8 mouse cellular contexts compared by ENCODE assay signal in the genomic region with DNA sequence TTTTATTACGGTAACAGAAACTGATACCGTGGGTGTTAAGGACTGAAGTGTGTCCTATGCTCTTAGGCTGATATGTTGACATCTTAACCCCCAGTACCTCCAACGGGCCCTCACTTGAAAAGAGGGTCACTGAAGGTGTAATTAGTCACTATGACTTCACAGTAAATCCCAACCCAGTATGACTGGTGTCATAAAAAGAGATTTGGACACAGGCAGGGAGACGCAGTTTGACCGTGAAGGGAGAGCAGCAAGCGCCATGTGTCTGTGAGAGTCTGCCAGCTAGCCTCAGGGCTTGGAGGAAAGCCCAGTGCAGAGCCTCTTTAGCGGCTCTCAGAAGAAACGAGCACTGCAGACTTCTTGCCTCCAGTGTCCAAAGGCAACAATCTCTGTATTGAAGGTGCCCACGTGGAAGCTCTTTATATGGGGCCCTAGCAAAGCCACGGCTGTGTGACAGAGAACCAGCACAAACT.
A peak's percentile ranks its signal among the peaks of the same experiment; 100 is the strongest.
DNase-seq lines count a peak whose midpoint lies in the region; ATAC-seq lines count a peak whose summit lies in the region.

No protein-coding gene starts in this region.

- whole genome bisulfite sequencing in limb, embryonic 11.5 days: 48% methylated on average over 10 of the region's 10 CpGs
- WGBS in limb, embryonic 10.5 days: 67% methylated on average over 10 of the region's 10 CpGs
- 50% methylated on average over 10 of the region's 10 CpGs for WGBS in hindbrain, embryonic 13.5 days
- 20% methylated on average over 10 of the region's 10 CpGs for WGBS in limb, embryonic 13.5 days

- H3K4me3 ChIP-seq in limb, embryonic 11.5 days (ENCODE audit: low read depth, low read length): no peak overlapping the region
- no peak overlapping the region for H3K4me3 ChIP-seq in limb, embryonic 10.5 days
- H3K4me3 ChIP-seq in hindbrain, embryonic 13.5 days: no peak overlapping the region
- H3K4me3 ChIP-seq in limb, embryonic 13.5 days: 0 out of 2 replicates have a peak overlapping the region, but pooled peaks have one; percentile 1

- no peaks in the 10 kb centered on the region for H3K36me3 ChIP-seq in limb, embryonic 11.5 days (ENCODE audit: control insufficient read depth, insufficient read depth, low read length)
- H3K36me3 ChIP-seq in limb, embryonic 10.5 days: no peaks in the 10 kb centered on the region
- no peaks in the 10 kb centered on the region for H3K36me3 ChIP-seq in hindbrain, embryonic 13.5 days
- no peaks in the 10 kb centered on the region for H3K36me3 ChIP-seq in limb, embryonic 13.5 days

- peak; percentile 25 for DNase-seq in limb, embryonic 11.5 days (ENCODE audit: low spot score)
- no peak for DNase-seq in limb, embryonic 10.5 days (ENCODE audit: low spot score)
- peak; percentile 82 for DNase-seq in cerebellum, adult 11 months
- peak; percentile 68 for DNase-seq in gastrocnemius, adult 18-20 months (ENCODE audit: low spot score)
- peak; percentile 33 for DNase-seq in right cerebral cortex, postnatal 14 days
- DNase-seq in spleen, postnatal 14 days (ENCODE audit: low spot score in 2 of 2): no peak

- H3K9ac ChIP-seq in limb, embryonic 11.5 days (ENCODE audit: low read length): no peak overlapping the region
- no peak overlapping the region for H3K9ac ChIP-seq in hindbrain, embryonic 13.5 days
- 0 out of 2 replicates have a peak overlapping the region, but pooled peaks have one; percentile 8 for H3K9ac ChIP-seq in limb, embryonic 13.5 days

- H3K27ac ChIP-seq in limb, embryonic 11.5 days (replicated peaks; ENCODE audit: low read depth, low read length): no peak overlapping the region
- H3K27ac ChIP-seq in limb, embryonic 10.5 days: no peak overlapping the region
- peak overlapping the region; percentile 31; the same call in 1 of the 2 replicates for H3K27ac ChIP-seq in hindbrain, embryonic 13.5 days
- H3K27ac ChIP-seq in limb, embryonic 13.5 days: peak overlapping the region; percentile 69; the same call in 1 of the 2 replicates

- no peak overlapping the region for H3K4me2 ChIP-seq in limb, embryonic 11.5 days (ENCODE audit: low read depth, severe bottlenecking)
- H3K4me2 ChIP-seq in hindbrain, embryonic 13.5 days: 0 out of 2 replicates have a peak overlapping the region, but pooled peaks have one; percentile 5
- H3K4me2 ChIP-seq in limb, embryonic 13.5 days (replicated peaks): peak overlapping the region; percentile 47

- no peak for ATAC-seq in limb, embryonic 11.5 days (ENCODE audit: insufficient number of reproducible peaks, low FRiP score, low TSS enrichment, low read depth)
- ATAC-seq in hindbrain, embryonic 13.5 days (ENCODE audit: low FRiP score): peak; percentile 60
- peak; percentile 74 for ATAC-seq in limb, embryonic 13.5 days (ENCODE audit: low FRiP score, low read depth)

- no peaks in the 10 kb centered on the region for H3K27me3 ChIP-seq in limb, embryonic 11.5 days (ENCODE audit: control insufficient read depth, insufficient read depth, low read length)
- no peaks in the 10 kb centered on the region for H3K27me3 ChIP-seq in limb, embryonic 10.5 days (ENCODE audit: low read depth, poor library complexity, severe bottlenecking)
- no peaks in the 10 kb centered on the region for H3K27me3 ChIP-seq in hindbrain, embryonic 13.5 days
- H3K27me3 ChIP-seq in limb, embryonic 13.5 days: peaks cover 4% of the 10 kb centered on the region; the same call in 1 of the 2 replicates

- H3K9me3 ChIP-seq in limb, embryonic 11.5 days (ENCODE audit: control insufficient read depth, low read length): no peaks in the 10 kb centered on the region
- H3K9me3 ChIP-seq in limb, embryonic 10.5 days (replicated peaks): no peaks in the 10 kb centered on the region
- no peaks in the 10 kb centered on the region for H3K9me3 ChIP-seq in hindbrain, embryonic 13.5 days
- no peaks in the 10 kb centered on the region for H3K9me3 ChIP-seq in limb, embryonic 13.5 days

- H3K4me1 ChIP-seq in limb, embryonic 11.5 days (ENCODE audit: control insufficient read depth, insufficient read depth, low read length): 0 out of 2 replicates have a peak, but pooled peaks cover 6% of the 10 kb centered on the region
- peaks cover 17% of the 10 kb centered on the region for H3K4me1 ChIP-seq in limb, embryonic 10.5 days
- H3K4me1 ChIP-seq in hindbrain, embryonic 13.5 days (replicated peaks): peaks cover 19% of the 10 kb centered on the region
- peaks cover 26% of the 10 kb centered on the region for H3K4me1 ChIP-seq in limb, embryonic 13.5 days

Comparison
In these comparisons a context has a peak if more than half of its experiments do, and no peak if none do; other contexts are left out.
1. DNase-seq: peak in limb, embryonic 11.5 days (single experiment), cerebellum, adult 11 months (single experiment), gastrocnemius, adult 18-20 months (single experiment) and right cerebral cortex, postnatal 14 days (single experiment); none in limb, embryonic 10.5 days (single experiment) and spleen, postnatal 14 days (0 of 2).
2. H3K27ac ChIP-seq: peak in hindbrain, embryonic 13.5 days (single experiment) and limb, embryonic 13.5 days (single experiment); none in limb, embryonic 11.5 days (single experiment) and limb, embryonic 10.5 days (single experiment).